Mouse (Mus musculus): ENCODE data around the gene Ubox5. TPM values are rescaled to one million over a fixed set of nuclear protein-coding genes. Genes with fewer than 3 reads are reported as not detected.
"Not testable (repeated sequence)": the region's sequence is repeated elsewhere in the genome, so short reads cannot be mapped to it uniquely, and the experiment has no call there.

Gene Ubox5
- polyA plus RNA-seq, 1 experiment = 1.8 TPM

DNA sequence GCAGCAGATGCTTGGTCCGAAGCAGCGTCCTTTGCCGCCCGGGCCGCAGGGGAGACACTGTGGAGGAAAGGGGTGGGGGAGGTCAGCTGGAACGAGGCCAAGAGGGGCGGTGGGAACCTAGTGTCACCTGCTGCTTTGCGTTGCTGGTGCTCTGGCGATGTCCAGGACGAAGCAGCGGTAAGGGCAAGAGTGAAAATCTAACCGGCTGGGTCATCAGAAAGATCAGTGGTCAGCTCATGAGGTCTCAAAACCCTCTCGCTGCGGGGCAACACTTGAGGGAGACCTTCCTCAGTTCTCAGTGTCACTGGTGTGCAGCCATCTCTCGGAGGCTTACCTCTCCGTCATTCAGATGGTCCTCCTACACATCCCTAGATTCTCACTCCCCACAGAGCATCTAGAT, 48.6 kb downstream of the Ubox5 start:
- TF ChIP-seq GATA1 (IDR thresholded peaks at IDR 0.05; ENCODE audit: borderline replicate concordance, low read length) (no peak), FLI1 (IDR thresholded peaks at IDR 0.05; ENCODE audit: low read length) (no peak)
- H3K36me3 ChIP-seq (replicated peaks; ENCODE audit: low read length) = no peaks in the 10 kb centered on the region
- peaks cover 88% of the 10 kb centered on the region for H3K27me3 ChIP-seq (replicated peaks)
- peak overlapping the region; percentile 71 for H3K4me3 ChIP-seq (replicated peaks)
- no peaks in the 10 kb centered on the region for H3K9me3 ChIP-seq
- peaks cover 84% of the 10 kb centered on the region for H3K4me1 ChIP-seq

GRCm38 (mm10) chr2:130579791-130580190, 50.0 kb downstream of the Ubox5 start:
- peaks cover 78% of the 10 kb centered on the region for H3K4me1 ChIP-seq
- H3K27me3 ChIP-seq (replicated peaks) = peaks cover 94% of the 10 kb centered on the region

DNA sequence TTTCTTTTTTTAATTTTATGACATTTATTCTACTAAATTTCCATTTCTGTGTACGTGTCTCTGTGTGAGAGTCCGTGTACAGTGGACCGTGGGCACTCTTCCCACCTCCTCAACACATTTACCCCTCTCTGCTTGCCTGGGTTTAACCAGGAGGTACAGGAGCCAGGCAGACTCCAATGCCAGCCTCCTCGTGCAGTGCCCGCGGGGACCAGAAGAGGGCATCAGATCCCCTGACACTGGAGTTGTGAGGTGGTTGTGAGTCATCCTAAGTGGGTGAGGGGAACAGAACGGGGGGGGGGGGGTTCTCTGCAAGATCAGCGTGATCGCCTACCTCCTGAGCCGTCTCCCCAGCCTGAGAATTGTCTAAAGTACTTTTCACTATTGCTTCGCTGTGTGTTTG, 51.7 kb downstream of the Ubox5 start:
- Histone ChIP-seq H3K9me3 (no peaks in the 10 kb centered on the region), H3K4me3 (replicated peaks) (peak overlapping the region; percentile 83), H3K4me1 (peaks cover 64% of the 10 kb centered on the region), H3K36me3 (replicated peaks; ENCODE audit: low read length) (no peaks in the 10 kb centered on the region), H3K27me3 (replicated peaks) (peaks cover 89% of the 10 kb centered on the region)
- no peak for TF ChIP-seq GATA1 (IDR thresholded peaks at IDR 0.05; ENCODE audit: borderline replicate concordance, low read length)
- TF ChIP-seq FLI1 (IDR thresholded peaks at IDR 0.05; ENCODE audit: low read length) = no peak

More at GRCm38 (mm10) chr2:130579791-130580190, 50.0 kb downstream of the Ubox5 start:
- TF ChIP-seq FLI1 (IDR thresholded peaks at IDR 0.05; ENCODE audit: low read length) = no peak
- TF ChIP-seq GATA1 (IDR thresholded peaks at IDR 0.05; ENCODE audit: borderline replicate concordance, low read length) = no peak
- no peaks in the 10 kb centered on the region for H3K9me3 ChIP-seq
- no peaks in the 10 kb centered on the region for H3K36me3 ChIP-seq (replicated peaks; ENCODE audit: low read length)
- peak overlapping the region; percentile 51 for H3K4me3 ChIP-seq (replicated peaks)

DNA sequence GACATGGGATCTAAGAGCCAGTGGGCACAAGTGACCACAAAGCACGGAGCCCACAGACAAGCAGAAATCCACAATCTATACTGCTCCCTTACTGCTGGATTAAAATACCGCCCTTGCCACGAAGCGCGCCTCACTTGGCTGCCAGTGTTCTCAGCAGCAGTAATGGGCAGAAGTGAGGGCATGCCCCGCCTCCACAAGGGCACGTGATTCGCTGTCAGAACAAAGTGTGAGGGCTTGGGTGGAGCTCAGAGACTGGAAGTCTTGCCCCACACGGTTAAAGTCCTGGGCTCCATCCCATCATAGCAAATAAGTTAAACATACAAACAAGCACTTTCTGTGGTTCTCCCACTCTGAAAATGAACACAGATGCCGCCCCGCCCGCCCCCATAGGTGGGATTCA, 52.2 kb downstream of the Ubox5 start:
- no peaks in the 10 kb centered on the region for H3K36me3 ChIP-seq (replicated peaks; ENCODE audit: low read length)
- H3K4me3 ChIP-seq (replicated peaks) = peak overlapping the region; percentile 89
- no peaks in the 10 kb centered on the region for H3K9me3 ChIP-seq
- H3K27me3 ChIP-seq (replicated peaks) = peaks cover 88% of the 10 kb centered on the region
- peaks cover 61% of the 10 kb centered on the region for H3K4me1 ChIP-seq
- TF ChIP-seq GATA1 (IDR thresholded peaks at IDR 0.05; ENCODE audit: borderline replicate concordance, low read length) = no peak
- no peak for TF ChIP-seq FLI1 (IDR thresholded peaks at IDR 0.05; ENCODE audit: low read length)

GRCm38 (mm10) chr2:130577021-130577420, 52.8 kb downstream of the Ubox5 start:
- H3K27me3 ChIP-seq (replicated peaks) = peaks cover 87% of the 10 kb centered on the region
- peaks cover 56% of the 10 kb centered on the region for H3K4me1 ChIP-seq
- H3K4me3 ChIP-seq (replicated peaks) = peak overlapping the region; percentile 71
- TF ChIP-seq GATA1 (IDR thresholded peaks at IDR 0.05; ENCODE audit: borderline replicate concordance, low read length) (no peak), FLI1 (IDR thresholded peaks at IDR 0.05; ENCODE audit: low read length) (no peak)
- no peaks in the 10 kb centered on the region for H3K9me3 ChIP-seq
- H3K36me3 ChIP-seq (replicated peaks; ENCODE audit: low read length) = no peaks in the 10 kb centered on the region

GRCm38 (mm10) chr2:130576564-130576963, 53.3 kb downstream of the Ubox5 start:
- Histone ChIP-seq H3K27me3 (replicated peaks) (peaks cover 86% of the 10 kb centered on the region), H3K4me1 (peaks cover 56% of the 10 kb centered on the region), H3K4me3 (replicated peaks) (peak overlapping the region; percentile 78)
- H3K9me3 ChIP-seq; H3K36me3 ChIP-seq (replicated peaks; ENCODE audit: low read length): not testable (repeated sequence)

GRCm38 (mm10) chr2:130575873-130576272, 54.0 kb downstream of the Ubox5 start, which contains the start of gene Oxt:
Oxt (plus strand) TSS chr2:130576173.
- Histone ChIP-seq H3K36me3 (replicated peaks; ENCODE audit: low read length) (no peaks in the 10 kb centered on the region), H3K9me3 (no peaks in the 10 kb centered on the region), H3K4me3 (replicated peaks) (peak within 1 kb of the TSS; percentile 78), H3K27me3 (replicated peaks) (peaks cover 81% of the 10 kb centered on the region), H3K4me1 (peaks cover 50% of the 10 kb centered on the region)
- TF ChIP-seq GATA1 (IDR thresholded peaks at IDR 0.05; ENCODE audit: borderline replicate concordance, low read length) (no peak), FLI1 (IDR thresholded peaks at IDR 0.05; ENCODE audit: low read length) (no peak)

GRCm38 (mm10) chr2:130574960-130575359, 54.9 kb downstream of the Ubox5 start:
- no peaks in the 10 kb centered on the region for H3K36me3 ChIP-seq (replicated peaks; ENCODE audit: low read length)
- TF ChIP-seq FLI1 (IDR thresholded peaks at IDR 0.05; ENCODE audit: low read length) (no peak), GATA1 (IDR thresholded peaks at IDR 0.05; ENCODE audit: borderline replicate concordance, low read length) (no peak)
- no peaks in the 10 kb centered on the region for H3K9me3 ChIP-seq
- H3K4me3 ChIP-seq (replicated peaks) = no peak overlapping the region
- H3K27me3 ChIP-seq (replicated peaks) = peaks cover 73% of the 10 kb centered on the region
- H3K4me1 ChIP-seq = peaks cover 41% of the 10 kb centered on the region

- H3K27me3 ChIP-seq (replicated peaks) = peaks cover 28% of the 10 kb centered on the region
- TF ChIP-seq FLI1 (IDR thresholded peaks at IDR 0.05; ENCODE audit: low read length) (no peak), GATA1 (IDR thresholded peaks at IDR 0.05; ENCODE audit: borderline replicate concordance, low read length) (no peak)
- H3K4me3 ChIP-seq (replicated peaks) = no peak overlapping the region
- no peaks in the 10 kb centered on the region for H3K9me3 ChIP-seq
- peaks cover 29% of the 10 kb centered on the region for H3K36me3 ChIP-seq (replicated peaks; ENCODE audit: low read length)
- H3K4me1 ChIP-seq = peaks cover 17% of the 10 kb centered on the region
Observed at GRCm38 (mm10) chr2:130569926-130570325, 59.9 kb downstream of the Ubox5 start.

DNA sequence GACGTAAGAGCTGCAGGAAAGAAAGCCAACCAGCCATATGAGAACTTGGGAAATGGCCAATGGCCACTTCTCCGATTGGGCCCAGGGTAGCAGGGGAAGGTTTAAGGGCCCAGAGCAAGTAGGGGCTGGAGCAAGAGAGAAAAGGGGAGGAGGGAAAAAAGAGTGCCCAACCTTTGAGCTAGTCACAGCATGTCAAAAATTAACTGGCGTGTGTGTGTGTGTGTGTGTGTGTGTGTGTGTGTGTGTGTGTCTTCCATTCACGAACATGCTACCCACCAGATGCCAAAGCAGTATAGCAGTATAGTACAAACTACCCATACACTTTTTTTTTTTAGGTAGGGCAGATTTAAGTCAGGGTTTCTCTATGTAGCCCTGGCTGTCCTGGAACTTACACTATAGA, 60.9 kb downstream of the Ubox5 start:
- Histone ChIP-seq H3K4me3 (replicated peaks) (no peak overlapping the region), H3K27me3 (replicated peaks) (peaks cover 24% of the 10 kb centered on the region)
- no peak for TF ChIP-seq GATA1 (IDR thresholded peaks at IDR 0.05; ENCODE audit: borderline replicate concordance, low read length)
- TF ChIP-seq FLI1 (IDR thresholded peaks at IDR 0.05; ENCODE audit: low read length) = no peak

DNA sequence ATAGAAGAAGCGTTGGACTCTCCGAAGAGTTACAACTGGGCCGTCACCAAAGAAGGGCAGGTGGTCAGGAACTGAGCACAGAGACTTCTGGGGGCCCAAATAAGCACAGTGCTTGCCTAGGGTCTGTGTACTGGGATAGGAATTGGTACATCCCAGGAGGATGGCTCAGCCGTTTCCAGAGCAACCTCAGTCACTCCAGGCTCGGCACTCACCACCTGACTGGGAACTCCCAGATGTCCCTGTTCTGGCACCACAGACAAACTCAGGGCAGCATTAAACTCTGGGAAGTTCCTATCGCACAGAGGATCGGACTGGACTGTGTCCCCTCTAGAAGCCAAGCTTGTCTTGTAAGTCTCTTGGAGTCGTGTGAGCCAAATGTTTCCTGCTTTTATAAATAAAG, 64.9 kb downstream of the Ubox5 start:
- TF ChIP-seq GATA1 (IDR thresholded peaks at IDR 0.05; ENCODE audit: borderline replicate concordance, low read length) (no peak), FLI1 (IDR thresholded peaks at IDR 0.05; ENCODE audit: low read length) (no peak)
- H3K9me3 ChIP-seq = no peaks in the 10 kb centered on the region
- peaks cover 43% of the 10 kb centered on the region for H3K4me1 ChIP-seq
- H3K4me3 ChIP-seq (replicated peaks) = no peak overlapping the region
- no peaks in the 10 kb centered on the region for H3K27me3 ChIP-seq (replicated peaks)
- peaks cover 35% of the 10 kb centered on the region for H3K36me3 ChIP-seq (replicated peaks; ENCODE audit: low read length)

More for the DNA sequence above, 60.9 kb downstream of the Ubox5 start:
- peaks cover 30% of the 10 kb centered on the region for H3K36me3 ChIP-seq (replicated peaks; ENCODE audit: low read length)
- no peaks in the 10 kb centered on the region for H3K9me3 ChIP-seq
- peaks cover 27% of the 10 kb centered on the region for H3K4me1 ChIP-seq

All from megakaryocyte, embryonic 14.5 days (primary cell).